Mouse (Mus musculus): ENCODE measurements at regions not wholly inside any gene's neighbourhood (a gene's known extent, or its start where the extent isn't known, plus 50 kb on each side); places are given as distances from the start of the nearest gene placed in this dataset.

GRCm38 (mm10) chr14:24766260-24766659 is 279.3 kb downstream of the Rps24 start:
- DNase-seq (ENCODE audit: low spot score), result no peak
- no peak for ATAC-seq (ENCODE audit: low FRiP score)
- H3K4me3 ChIP-seq (ENCODE audit: low read depth, low read length), result no peak overlapping the region
- H3K4me1 ChIP-seq (ENCODE audit: insufficient read depth, low read length), result peaks cover 13% of the 10 kb centered on the region; the same call in 1 of the 2 replicates
- no peaks in the 10 kb centered on the region for H3K9me3 ChIP-seq (ENCODE audit: low read length)
- no peak overlapping the region for H3K9ac ChIP-seq (replicated peaks; ENCODE audit: low read length, poor library complexity, severe bottlenecking)
- H3K27me3 ChIP-seq (ENCODE audit: insufficient read depth, low read length), result no peaks in the 10 kb centered on the region
- 87% methylated on average over 3 of the region's 3 CpGs for WGBS
- no peak overlapping the region for H3K27ac ChIP-seq (ENCODE audit: low read depth, low read length)
- H3K36me3 ChIP-seq (ENCODE audit: insufficient read depth, low read length), result no peaks in the 10 kb centered on the region
- TF ChIP-seq CTCF (IDR thresholded peaks at IDR 0.05), result no peak
- no peak overlapping the region for H3K4me2 ChIP-seq (ENCODE audit: low read depth, low read length, poor library complexity, severe bottlenecking)

GRCm38 (mm10) chr14:24766690-24767089 is 279.8 kb downstream of the Rps24 start:
- no peak overlapping the region for H3K9ac ChIP-seq (replicated peaks; ENCODE audit: low read length, poor library complexity, severe bottlenecking)
- no peak overlapping the region for H3K27ac ChIP-seq (ENCODE audit: low read depth, low read length)
- no peaks in the 10 kb centered on the region for H3K27me3 ChIP-seq (ENCODE audit: insufficient read depth, low read length)
- DNase-seq (ENCODE audit: low spot score), result no peak
- H3K4me1 ChIP-seq (ENCODE audit: insufficient read depth, low read length), result peaks cover 11% of the 10 kb centered on the region; the same call in 1 of the 2 replicates
- no peak overlapping the region for H3K4me3 ChIP-seq (ENCODE audit: low read depth, low read length)
- no peaks in the 10 kb centered on the region for H3K36me3 ChIP-seq (ENCODE audit: insufficient read depth, low read length)
- H3K9me3 ChIP-seq (ENCODE audit: low read length), result no peaks in the 10 kb centered on the region
- 84% methylated on average over 2 of the region's 2 CpGs for WGBS
- no peak for ATAC-seq (ENCODE audit: low FRiP score)
- no peak overlapping the region for H3K4me2 ChIP-seq (ENCODE audit: low read depth, low read length, poor library complexity, severe bottlenecking)
- no peak for TF ChIP-seq CTCF (IDR thresholded peaks at IDR 0.05)

- Histone ChIP-seq H3K4me3 (ENCODE audit: low read depth, low read length) (no peak overlapping the region), H3K27me3 (ENCODE audit: insufficient read depth, low read length) (no peaks in the 10 kb centered on the region), H3K9ac (replicated peaks; ENCODE audit: low read length, poor library complexity, severe bottlenecking) (no peak overlapping the region), H3K4me2 (ENCODE audit: low read depth, low read length, poor library complexity, severe bottlenecking) (no peak overlapping the region), H3K36me3 (ENCODE audit: insufficient read depth, low read length) (no peaks in the 10 kb centered on the region), H3K9me3 (ENCODE audit: low read length) (no peaks in the 10 kb centered on the region), H3K4me1 (ENCODE audit: insufficient read depth, low read length) (peaks cover 11% of the 10 kb centered on the region; the same call in 1 of the 2 replicates), H3K27ac (ENCODE audit: low read depth, low read length) (no peak overlapping the region)
- 75% methylated on average over 5 of the region's 5 CpGs for WGBS
- DNase-seq (ENCODE audit: low spot score), result no peak
- no peak for ATAC-seq (ENCODE audit: low FRiP score)
- no peak for TF ChIP-seq CTCF (IDR thresholded peaks at IDR 0.05)
Measured at GRCm38 (mm10) chr14:24767316-24767715, 280.4 kb downstream of the Rps24 start.

- H3K4me2 ChIP-seq (ENCODE audit: low read depth, low read length, poor library complexity, severe bottlenecking), result no peak overlapping the region
- ATAC-seq (ENCODE audit: low FRiP score) (no peak), DNase-seq (ENCODE audit: low spot score) (no peak)
- TF ChIP-seq CTCF (IDR thresholded peaks at IDR 0.05), result no peak
- no peak overlapping the region for H3K9ac ChIP-seq (replicated peaks; ENCODE audit: low read length, poor library complexity, severe bottlenecking)
- no peak overlapping the region for H3K4me3 ChIP-seq (ENCODE audit: low read depth, low read length)
- 79% methylated on average over 5 of the region's 5 CpGs for WGBS
- H3K27ac ChIP-seq (ENCODE audit: low read depth, low read length), result no peak overlapping the region
- no peaks in the 10 kb centered on the region for H3K9me3 ChIP-seq (ENCODE audit: low read length)
- no peaks in the 10 kb centered on the region for H3K36me3 ChIP-seq (ENCODE audit: insufficient read depth, low read length)
- peaks cover 8% of the 10 kb centered on the region; the same call in 1 of the 2 replicates for H3K4me1 ChIP-seq (ENCODE audit: insufficient read depth, low read length)
- no peaks in the 10 kb centered on the region for H3K27me3 ChIP-seq (ENCODE audit: insufficient read depth, low read length)
Measured at GRCm38 (mm10) chr14:24767964-24768363, 281.0 kb downstream of the Rps24 start.

- H3K4me2 ChIP-seq (ENCODE audit: low read depth, low read length, poor library complexity, severe bottlenecking), result no peak overlapping the region
- no peak for TF ChIP-seq CTCF (IDR thresholded peaks at IDR 0.05)
- 54% methylated on average over 3 of the region's 3 CpGs for WGBS
- H3K9me3 ChIP-seq (ENCODE audit: low read length), result no peaks in the 10 kb centered on the region
- H3K27ac ChIP-seq (ENCODE audit: low read depth, low read length), result no peak overlapping the region
- H3K27me3 ChIP-seq (ENCODE audit: insufficient read depth, low read length), result no peaks in the 10 kb centered on the region
- H3K4me3 ChIP-seq (ENCODE audit: low read depth, low read length), result no peak overlapping the region
- no peak overlapping the region for H3K9ac ChIP-seq (replicated peaks; ENCODE audit: low read length, poor library complexity, severe bottlenecking)
- no peak for DNase-seq (ENCODE audit: low spot score)
- H3K36me3 ChIP-seq (ENCODE audit: insufficient read depth, low read length), result no peaks in the 10 kb centered on the region
- no peak for ATAC-seq (ENCODE audit: low FRiP score)
- H3K4me1 ChIP-seq (ENCODE audit: insufficient read depth, low read length), result peaks cover 7% of the 10 kb centered on the region; the same call in 1 of the 2 replicates
Measured at GRCm38 (mm10) chr14:24769451-24769850, 282.5 kb downstream of the Rps24 start.

- Histone ChIP-seq H3K27me3 (ENCODE audit: insufficient read depth, low read length) (no peaks in the 10 kb centered on the region), H3K27ac (ENCODE audit: low read depth, low read length) (no peak overlapping the region), H3K4me2 (ENCODE audit: low read depth, low read length, poor library complexity, severe bottlenecking) (no peak overlapping the region), H3K36me3 (ENCODE audit: insufficient read depth, low read length) (no peaks in the 10 kb centered on the region), H3K4me3 (ENCODE audit: low read depth, low read length) (no peak overlapping the region), H3K9ac (replicated peaks; ENCODE audit: low read length, poor library complexity, severe bottlenecking) (no peak overlapping the region), H3K9me3 (ENCODE audit: low read length) (no peaks in the 10 kb centered on the region), H3K4me1 (ENCODE audit: insufficient read depth, low read length) (peaks cover 7% of the 10 kb centered on the region; the same call in 1 of the 2 replicates)
- TF ChIP-seq CTCF (IDR thresholded peaks at IDR 0.05), result no peak
- DNase-seq (ENCODE audit: low spot score), result no peak
- 21% methylated on average over 11 of the region's 11 CpGs for WGBS
- no peak; the same call in 1 of the 2 replicates for ATAC-seq (ENCODE audit: low FRiP score)
Measured at GRCm38 (mm10) chr14:24770015-24770977, 283.4 kb downstream of the Rps24 start.

All from midbrain, postnatal 0 days (tissue).